Mouse (Mus musculus) stomach, postnatal 0 days (tissue): Measurements from ENCODE around the gene Tmem231.

Source experiments
- CTCF ChIP-seq: IDR thresholded peaks from 2 replicates; pipeline ENCODE4 v1.5.1; 2016; ENCODE audit warnings: antibody characterized with exemption, low read depth, mild to moderate bottlenecking, moderate library complexity
- EP300 ChIP-seq: optimal IDR thresholded peaks from 2 replicates; pipeline ENCODE3; 2016; ENCODE audit warnings: antibody characterized with exemption

- TF ChIP-seq CTCF (no peak), EP300 (no peak)
Measured at GRCm38 (mm10) chr8:111905500-111906121, 28.1 kb downstream of the Tmem231 start.
